Comparison of ENCODE assay signal across 22 mouse cellular contexts in genomic region chr6:98385487-98385886, GRCm38 (mm10). TPM values are rescaled to one million over a fixed set of nuclear protein-coding genes. Genes with fewer than 3 reads are reported as not detected.
A peak's percentile ranks its signal among the peaks of the same experiment; 100 is the strongest.
DNase-seq lines count a peak whose midpoint lies in the region; ATAC-seq and TF ChIP-seq lines count a peak whose summit lies in the region.
"Had no signal": no experiment of that assay in that cellular context is flagged by ENCODE, and none has a peak within 500 bp of the region (broad histone marks: within the 10 kb centered on the region; RNA-seq: fewer than 3 reads in every experiment).

No protein-coding gene starts in this region.

- H3K36me3 ChIP-seq in forebrain, embryonic 13.5 days (ENCODE audit: poor library complexity, severe bottlenecking) = no peaks in the 10 kb centered on the region
- no peaks in the 10 kb centered on the region for H3K36me3 ChIP-seq in forebrain, embryonic 11.5 days (ENCODE audit: control insufficient read depth, insufficient read depth, low read length)
- H3K36me3 ChIP-seq in midbrain, embryonic 11.5 days (ENCODE audit: control insufficient read depth, insufficient read depth, low read length) = no peaks in the 10 kb centered on the region
- H3K36me3 ChIP-seq: heart, embryonic 10.5 days; stomach, embryonic 15.5 days had no signal

- no peaks in the 10 kb centered on the region for H3K27me3 ChIP-seq in forebrain, embryonic 13.5 days
- H3K27me3 ChIP-seq in forebrain, embryonic 11.5 days (ENCODE audit: control insufficient read depth, insufficient read depth, low read length) = no peaks in the 10 kb centered on the region
- no peaks in the 10 kb centered on the region for H3K27me3 ChIP-seq in midbrain, embryonic 11.5 days (ENCODE audit: control insufficient read depth, insufficient read depth, low read length)
- H3K27me3 ChIP-seq: CH12.LX; stomach, embryonic 15.5 days had no signal

- H3K9me3 ChIP-seq in forebrain, embryonic 13.5 days (replicated peaks) = no peaks in the 10 kb centered on the region
- H3K9me3 ChIP-seq in forebrain, embryonic 11.5 days (ENCODE audit: control insufficient read depth, low read length) = no peaks in the 10 kb centered on the region
- H3K9me3 ChIP-seq in midbrain, embryonic 11.5 days (ENCODE audit: control insufficient read depth, low read length) = no peaks in the 10 kb centered on the region
- H3K9me3 ChIP-seq: heart, embryonic 10.5 days; stomach, embryonic 15.5 days had no signal

- H3K9ac ChIP-seq in forebrain, embryonic 13.5 days = no peak overlapping the region
- no peak overlapping the region for H3K9ac ChIP-seq in forebrain, embryonic 11.5 days (ENCODE audit: low read length)
- no peak overlapping the region for H3K9ac ChIP-seq in midbrain, embryonic 11.5 days (ENCODE audit: low read length)
- H3K9ac ChIP-seq: lung, embryonic 14.5 days; stomach, embryonic 15.5 days had no signal

- no peak overlapping the region for H3K27ac ChIP-seq in forebrain, embryonic 13.5 days
- H3K27ac ChIP-seq in forebrain, embryonic 11.5 days (ENCODE audit: low read depth, low read length) = no peak overlapping the region
- H3K27ac ChIP-seq in left cerebral cortex, adult 2 months = peak overlapping the region; percentile 72
- H3K27ac ChIP-seq in midbrain, embryonic 11.5 days (ENCODE audit: low read depth, low read length) = no peak overlapping the region
- H3K27ac ChIP-seq: heart, embryonic 10.5 days; stomach, embryonic 15.5 days had no signal

- peaks cover 6% of the 10 kb centered on the region; the same call in 1 of the 2 replicates for H3K4me1 ChIP-seq in forebrain, embryonic 13.5 days
- no peaks in the 10 kb centered on the region for H3K4me1 ChIP-seq in forebrain, embryonic 11.5 days (replicated peaks; ENCODE audit: control insufficient read depth, insufficient read depth, low read length)
- no peaks in the 10 kb centered on the region for H3K4me1 ChIP-seq in midbrain, embryonic 11.5 days (ENCODE audit: control insufficient read depth, insufficient read depth, low read length)
- H3K4me1 ChIP-seq: heart, embryonic 10.5 days; stomach, embryonic 15.5 days had no signal

- intact Hi-C loops in left cerebral cortex, adult 2 months (cut with DNase I) = loop anchor here (2.0 to 10.0 kb wide), 3 partner anchors 97 to 1219 kb away; no protein-coding TSS in a partner anchor

- no peak overlapping the region for H3K4me3 ChIP-seq in forebrain, embryonic 13.5 days
- H3K4me3 ChIP-seq in forebrain, embryonic 11.5 days (ENCODE audit: low read depth, low read length) = no peak overlapping the region
- no peak overlapping the region for H3K4me3 ChIP-seq in left cerebral cortex, adult 2 months
- H3K4me3 ChIP-seq in midbrain, embryonic 11.5 days (ENCODE audit: low read depth, low read length) = no peak overlapping the region
- H3K4me3 ChIP-seq: heart, embryonic 10.5 days; stomach, embryonic 15.5 days had no signal

- no peak for DNase-seq in forebrain, embryonic 11.5 days (ENCODE audit: low spot score)
- peak; percentile 21 to 28 for DNase-seq in frontal cortex, postnatal 25 days (ENCODE audit: low spot score in 2 of 2)
- peak in 1 of 2 experiments; percentile 46 for DNase-seq in left cerebral cortex, adult 2 months (ENCODE audit: extremely low spot score in 1 of 2, low spot score in 2 of 2)
- DNase-seq in right cerebral cortex, postnatal 14 days = peak; percentile 49
- DNase-seq in embryo, embryonic 9.5 days (ENCODE audit: extremely low spot score) = no peak
- no peak for DNase-seq in kidney, adult 11 months
- DNase-seq in midbrain, embryonic 11.5 days (ENCODE audit: low spot score, missing footprints) = no peak
- DNase-seq: adrenal gland, postnatal 36 days; cerebellum, postnatal 14 days; gastrocnemius, postnatal 25 days; heart, postnatal 14 days; lung, embryonic 14.5 days; thymus, postnatal 36 days had no signal

- TF ChIP-seq CTCF in left cerebral cortex, adult 2 months (IDR thresholded peaks at IDR 0.05) = no peak; the same call in 1 of the 2 replicates

- no peak overlapping the region for H3K4me2 ChIP-seq in forebrain, embryonic 13.5 days
- no peak overlapping the region for H3K4me2 ChIP-seq in forebrain, embryonic 11.5 days (ENCODE audit: low read depth, low read length, severe bottlenecking)
- H3K4me2 ChIP-seq in midbrain, embryonic 11.5 days = no peak overlapping the region
- H3K4me2 ChIP-seq: lung, embryonic 14.5 days; stomach, embryonic 15.5 days had no signal

- 86% methylated on average over 8 of the region's 8 CpGs for WGBS in forebrain, embryonic 13.5 days
- WGBS in forebrain, embryonic 11.5 days = 91% methylated on average over 8 of the region's 8 CpGs
- WGBS in midbrain, embryonic 11.5 days = 85% methylated on average over 8 of the region's 8 CpGs

- ATAC-seq in forebrain, embryonic 13.5 days = peak; percentile 43; the same call in 1 of the 2 replicates
- no peak for ATAC-seq in forebrain, embryonic 11.5 days (replicated peaks; ENCODE audit: low FRiP score)
- no peak for ATAC-seq in midbrain, embryonic 11.5 days (ENCODE audit: low FRiP score)
- ATAC-seq: midbrain, embryonic 16.5 days had no signal

RNA-seq across cellular contexts. Expression of gene Gm765, which starts 42.9 kb away (rescaled TPM):
- not detected in 2 replicates for polyA plus RNA-seq in forebrain, embryonic 13.5 days (2015; fragmentation: Nextera tagmentation; extraction: Ambion mirVana)
- polyA plus RNA-seq in forebrain, embryonic 11.5 days (2014; fragmentation: Nextera tagmentation; extraction: Ambion mirVana) = not detected in 2 replicates
- 1 to 10 TPM; 5.0 to 6.4 TPM for total RNA-seq in left cerebral cortex, adult 2 months (2021)
- 0.05 TPM in 1 of 2 replicates, not detected in the other for polyA plus RNA-seq in midbrain, embryonic 11.5 days (2014; fragmentation: Nextera tagmentation; extraction: Ambion mirVana)
- total RNA-seq: adrenal gland, postnatal 36 days; CH12.LX; heart, postnatal 14 days; layer of hippocampus, postnatal 36 days; megakaryocyte progenitor cell, adult 5-6 weeks had no signal
- polyA plus RNA-seq: embryonic facial prominence, embryonic 11.5 days; heart, embryonic 10.5 days; kidney, embryonic 16.5 days; lung, embryonic 14.5 days; midbrain, embryonic 16.5 days; stomach, embryonic 15.5 days had no signal

Comparison
In these comparisons a context has a peak if more than half of its experiments do, and no peak if none do; other contexts are left out.
1. DNase-seq: peak in frontal cortex, postnatal 25 days (2 of 2) and right cerebral cortex, postnatal 14 days (single experiment); none in forebrain, embryonic 11.5 days (single experiment), embryo, embryonic 9.5 days (single experiment), kidney, adult 11 months (single experiment) and midbrain, embryonic 11.5 days (single experiment).